Mouse (Mus musculus) cerebellum, adult 11 months (tissue): ENCODE data around the gene C1qtnf2.

ENCODE experiments used
- DNase-seq: peaks from one replicate; pipeline ENCODE4 v3.0.0; 2022

The C1qtnf2 gene

DNA sequence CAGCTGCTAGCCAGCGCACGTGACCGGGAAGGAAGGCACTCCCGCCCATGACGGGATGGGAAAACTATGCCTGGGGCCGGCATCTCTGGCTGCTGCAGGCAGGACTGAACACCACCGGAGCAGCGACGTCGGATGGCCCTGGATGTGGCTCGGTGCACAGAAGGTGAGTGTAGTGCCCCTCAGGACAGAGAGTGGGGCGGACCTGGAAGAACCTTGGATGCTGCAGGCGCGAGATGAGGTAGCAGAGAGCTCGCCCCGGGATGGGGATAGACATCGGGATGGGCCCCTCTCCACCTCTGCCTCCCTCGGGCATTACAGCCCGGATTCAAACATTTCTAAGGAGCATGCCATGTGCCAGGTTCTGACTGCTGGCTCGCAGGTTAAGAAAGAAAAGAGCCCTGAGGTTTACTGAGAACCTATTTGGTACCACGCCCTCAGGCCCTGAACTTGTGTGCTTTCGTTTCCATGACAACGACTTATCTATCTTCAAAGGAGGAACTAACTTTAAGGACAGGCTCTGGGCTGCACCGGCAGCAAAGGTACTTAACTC is at the start of gene C1qtnf2:
Gene C1qtnf2 (plus strand): TSS at position 52 of the 550 bp plus-strand sequence.
- no peak for DNase-seq

GRCm38 (mm10) chr11:43424386-43424785 is 49.7 kb upstream of the C1qtnf2 start:
- DNase-seq: no peak

- DNase-seq: no peak
These were observed 48.8 kb upstream of the C1qtnf2 start for GRCm38 (mm10) chr11:43425166-43425709.

DNA sequence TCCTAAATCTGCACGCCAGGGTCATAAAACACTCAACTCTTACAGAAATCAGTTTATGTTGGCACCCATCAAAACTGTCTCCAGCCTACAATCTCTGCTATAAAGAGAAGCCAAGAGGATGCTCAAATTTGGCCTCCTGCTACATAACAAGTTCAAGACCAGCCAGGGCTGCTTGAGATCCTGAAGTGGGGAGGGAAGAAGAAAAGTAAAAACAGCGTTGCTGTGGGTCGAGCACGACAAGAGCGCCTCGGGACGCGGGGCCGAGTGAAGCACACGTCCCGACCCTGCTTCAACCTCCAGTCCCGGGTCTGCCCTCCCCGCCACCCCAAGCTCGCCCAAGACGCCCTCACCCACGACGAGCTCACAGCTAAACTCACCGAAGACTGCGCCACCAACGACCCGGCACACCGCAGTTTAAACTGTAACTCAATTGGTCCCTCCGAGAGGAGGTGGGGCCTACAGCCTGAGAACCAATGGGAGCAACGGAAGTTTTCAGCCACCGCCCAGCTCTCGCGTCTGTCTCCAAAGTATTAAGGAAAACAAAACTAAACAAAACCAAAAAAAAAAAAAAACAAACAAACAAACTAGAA is 48.2 kb upstream of the C1qtnf2 start, which contains the start of gene Pttg1:
Gene Pttg1 (minus strand): TSS at position 428 of the 590 bp plus-strand sequence.
- peak; percentile 51 for DNase-seq

DNA sequence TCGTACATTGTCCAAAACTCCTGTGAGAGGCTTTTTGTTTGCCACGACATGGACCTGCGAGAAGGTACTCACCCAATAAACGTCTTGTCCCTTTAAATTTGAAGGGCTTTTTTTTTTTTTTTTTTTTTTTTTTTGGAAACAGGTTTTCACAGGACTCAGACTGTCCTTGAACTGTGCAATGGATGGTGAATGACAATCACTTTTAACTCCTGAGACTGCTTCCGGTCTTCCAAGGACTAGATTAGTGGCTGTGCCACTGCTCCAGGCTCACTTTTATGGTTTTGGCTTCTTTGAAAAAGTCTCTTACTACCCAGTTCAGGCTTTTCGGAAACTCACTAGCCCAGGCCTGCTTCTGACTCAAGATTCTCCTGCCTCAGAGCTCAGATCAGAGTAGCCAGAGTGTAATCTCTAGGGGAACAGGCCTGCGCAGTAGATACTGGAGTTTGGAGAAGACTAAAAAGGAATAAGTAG is 47.6 kb upstream of the C1qtnf2 start:
- no peak for DNase-seq

DNA sequence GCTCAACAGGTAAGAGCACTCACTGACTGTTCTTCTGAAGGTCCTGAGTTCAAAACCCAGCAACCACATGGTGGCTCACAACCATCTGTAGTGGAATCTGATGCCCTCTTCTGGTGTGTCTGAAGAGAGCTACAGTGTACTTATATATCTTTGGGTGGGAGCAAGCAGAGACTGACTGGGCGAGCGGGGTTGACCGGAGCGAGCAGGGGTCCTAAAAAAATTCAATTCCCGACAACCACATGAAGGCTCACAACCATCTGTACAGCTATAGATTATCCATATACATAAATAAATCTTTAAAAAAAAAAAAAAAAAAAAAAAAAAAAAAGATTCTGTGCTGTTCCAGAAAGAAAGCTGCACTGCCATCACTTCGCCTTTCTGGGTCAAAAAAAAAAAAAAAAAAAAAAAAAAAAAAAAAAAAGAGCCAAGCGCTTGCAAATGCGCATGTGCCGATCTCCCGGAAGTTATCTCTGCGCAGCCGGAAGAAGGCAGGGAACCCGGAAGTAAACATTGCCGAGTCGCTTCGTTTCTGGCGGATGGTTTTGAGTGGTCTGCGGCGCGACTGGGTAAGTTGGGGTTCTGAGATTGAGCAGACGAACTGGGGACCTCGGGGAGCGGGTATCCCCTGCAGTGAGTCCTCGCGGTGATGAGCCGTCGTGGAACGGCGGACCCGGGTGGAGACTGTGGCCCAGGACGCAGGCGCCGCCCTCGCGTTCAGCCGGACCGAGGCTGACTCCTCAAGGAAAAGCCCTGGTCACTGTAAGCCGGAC is 40.6 kb upstream of the C1qtnf2 start, which contains the start of gene Slu7:
Gene Slu7 (plus strand): TSS at position 491 of the 770 bp plus-strand sequence.
- DNase-seq: peak; percentile 65

GRCm38 (mm10) chr11:43434024-43434407 is 40.1 kb upstream of the C1qtnf2 start:
- DNase-seq: no peak

GRCm38 (mm10) chr11:43441121-43441520 is 33.0 kb upstream of the C1qtnf2 start:
- no peak for DNase-seq

GRCm38 (mm10) chr11:43443183-43443582 is 30.9 kb upstream of the C1qtnf2 start:
- DNase-seq: no peak

DNA sequence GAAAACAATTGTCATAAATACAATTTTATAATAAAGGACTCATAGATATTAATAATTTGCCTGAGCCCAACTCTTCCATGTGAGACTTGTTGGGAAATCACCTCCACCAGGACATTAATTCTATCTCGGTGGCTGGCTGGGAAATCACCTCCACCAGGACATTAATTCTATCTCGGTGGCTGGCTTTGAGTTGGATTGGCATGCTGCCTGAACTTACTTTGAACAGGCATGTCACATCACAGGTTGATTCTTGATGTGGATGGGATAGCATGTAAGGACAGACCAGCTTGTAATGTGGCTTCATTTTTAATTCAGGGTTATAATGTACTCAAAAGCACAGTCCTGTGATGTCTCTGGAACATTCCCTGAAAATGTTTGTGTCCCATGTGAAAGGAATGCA is 24.2 kb upstream of the C1qtnf2 start:
- no peak for DNase-seq

DNA sequence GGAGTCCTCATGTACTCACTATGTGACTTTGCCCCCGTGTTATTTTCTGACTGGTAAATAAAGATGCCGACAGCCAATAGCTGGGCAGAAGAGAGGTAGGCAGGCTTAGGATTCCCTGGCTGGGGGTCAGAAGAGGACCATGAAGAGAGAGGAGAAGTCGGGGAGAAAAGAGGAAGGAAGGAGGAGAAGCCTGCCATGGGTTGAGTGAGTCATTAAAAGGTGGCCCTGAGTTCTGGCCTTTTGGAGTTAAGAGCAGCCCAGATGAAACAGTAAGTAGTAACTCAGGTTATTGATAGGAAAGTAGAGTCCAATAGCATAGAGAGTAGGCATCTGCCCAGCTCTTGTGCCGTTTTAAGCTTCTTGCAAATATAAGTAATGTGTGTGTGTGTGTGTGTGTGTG is 22.8 kb upstream of the C1qtnf2 start:
- DNase-seq: no peak

DNA sequence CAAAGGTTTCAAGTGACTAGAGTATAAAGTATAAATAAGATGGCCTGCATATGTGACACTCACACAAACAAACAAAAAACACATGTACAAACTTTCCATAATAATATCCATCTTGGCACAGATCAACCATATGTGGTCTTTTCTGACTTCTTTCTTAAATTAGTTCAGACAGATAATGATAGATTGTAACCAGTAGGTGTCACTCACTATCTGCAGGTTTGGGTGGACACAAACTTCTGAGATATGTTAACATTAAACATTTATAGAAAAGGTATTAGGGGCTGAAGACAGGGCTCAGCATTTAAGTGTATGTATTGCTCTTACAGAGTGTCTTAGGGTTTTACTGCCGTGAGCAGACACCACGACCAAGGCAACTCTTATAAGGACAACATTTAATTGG is 21.8 kb upstream of the C1qtnf2 start:
- no peak for DNase-seq

DNA sequence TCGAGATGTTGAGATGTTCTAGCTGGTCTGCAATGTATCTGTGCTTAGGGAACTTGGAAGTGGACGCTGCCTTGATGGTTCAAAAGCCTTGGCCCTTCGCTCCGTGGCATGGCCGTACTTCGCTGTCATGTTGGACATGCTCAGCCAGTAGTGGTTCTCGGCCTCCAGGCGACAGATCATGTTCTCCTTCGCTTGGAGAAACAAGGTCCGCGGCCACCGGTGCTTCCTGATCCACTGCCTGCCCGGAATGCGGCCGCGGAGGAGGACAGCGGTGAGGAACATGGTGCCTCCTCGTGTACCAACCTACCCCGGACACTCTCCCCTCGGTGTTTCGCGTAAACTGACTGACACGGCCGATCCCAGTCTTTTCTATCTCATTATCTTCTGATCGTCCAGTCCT is 10.9 kb upstream of the C1qtnf2 start:
- no peak for DNase-seq

- no peak for DNase-seq
These were observed 4.0 kb upstream of the C1qtnf2 start for GRCm38 (mm10) chr11:43470118-43470517.

- DNase-seq: no peak
These were observed 2.9 kb upstream of the C1qtnf2 start for GRCm38 (mm10) chr11:43470881-43471820.

GRCm38 (mm10) chr11:43473115-43473514 is 961 bp upstream of the C1qtnf2 start:
- no peak for DNase-seq

DNA sequence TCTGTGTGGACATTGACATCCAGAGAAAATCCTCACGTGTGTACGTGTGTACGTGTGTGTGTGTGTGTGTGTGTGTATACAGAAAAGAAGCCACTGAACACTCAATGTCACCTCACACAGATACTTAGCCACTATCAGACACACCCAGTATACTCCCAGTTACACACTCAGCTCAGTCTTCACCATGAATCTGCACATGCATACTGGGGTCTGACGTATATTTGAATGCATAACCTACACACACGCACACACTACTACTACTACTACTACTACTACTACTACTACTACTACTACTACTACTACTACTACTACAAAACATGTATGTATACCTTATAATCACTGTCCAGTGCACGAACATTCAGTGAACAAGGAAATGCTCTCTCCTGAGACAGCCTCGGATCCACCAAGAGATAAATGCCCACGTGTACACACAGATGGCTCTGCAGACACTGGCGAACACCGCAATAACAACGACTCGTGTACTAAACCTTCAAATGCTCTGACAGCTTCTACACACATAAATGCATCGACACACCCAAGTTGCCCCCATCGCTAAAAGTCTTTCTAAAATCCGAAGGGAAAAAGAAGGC is 346 bp upstream of the C1qtnf2 start:
- no peak for DNase-seq

GRCm38 (mm10) chr11:43479376-43479775 is 5.3 kb downstream of the C1qtnf2 start:
- DNase-seq: no peak

- no peak for DNase-seq
These were observed 6.5 kb downstream of the C1qtnf2 start for GRCm38 (mm10) chr11:43480561-43480960.

GRCm38 (mm10) chr11:43481672-43482522 is 7.8 kb downstream of the C1qtnf2 start:
- DNase-seq: no peak

GRCm38 (mm10) chr11:43483122-43483792 is 9.2 kb downstream of the C1qtnf2 start:
- DNase-seq: no peak
